Mouse (Mus musculus) spleen, adult 2 months (tissue): ENCODE results near the gene Iqgap2. TPM values are rescaled to one million over a fixed set of nuclear protein-coding genes. Genes with fewer than 3 reads are reported as not detected.

Experiments used
- DNase-seq, 2 experiments: peaks; one replicate each; pipeline versions ENCODE4 v3.0.0 to v3.0.0-alpha.2; 2012 to 2021; ENCODE audit warnings: low spot score in 2 of 2, low read depth in 1 of 2
- H3K27ac ChIP-seq: fragments of 200-500 bp; 2 replicates; pipeline ENCODE4 v1.5.1; 2012; ENCODE audit warnings: low read length, inconsistent platforms; ENCODE audit not compliant: insufficient read depth
- H3K27me3 ChIP-seq: fragments of 200-500 bp; 2 replicates; pipeline ENCODE4 v1.6.1; 2012; ENCODE audit warnings: mild to moderate bottlenecking, moderate library complexity, low read length, inconsistent platforms; ENCODE audit not compliant: control insufficient read depth, insufficient read depth
- H3K36me3 ChIP-seq: fragments of 200-500 bp; 2 replicates; pipeline ENCODE4 v1.6.1; 2012; ENCODE audit warnings: mild to moderate bottlenecking, low read length, inconsistent platforms; ENCODE audit not compliant: control insufficient read depth, insufficient read depth
- H3K4me1 ChIP-seq: fragments of 200-500 bp; 2 replicates; pipeline ENCODE4 v1.6.1; 2011; ENCODE audit warnings: inconsistent platforms; ENCODE audit not compliant: control insufficient read depth, insufficient read depth, insufficient read length
- H3K4me3 ChIP-seq: fragments of 200-500 bp; 2 replicates; pipeline ENCODE4 v1.5.1; 2011; ENCODE audit warnings: mild to moderate bottlenecking, inconsistent platforms; ENCODE audit not compliant: insufficient read depth, insufficient read length; ENCODE audit errors: extremely low read depth
- CTCF ChIP-seq: fragments of 200-500 bp; IDR thresholded peaks from 2 replicates; pipeline ENCODE4 v1.5.1; 2011; ENCODE audit warnings: mild to moderate bottlenecking, inconsistent platforms; ENCODE audit not compliant: insufficient read depth, insufficient read length, insufficient replicate concordance; ENCODE audit errors: extremely low read depth
- POLR2A ChIP-seq: fragments of 200-500 bp; IDR thresholded peaks from 2 replicates; pipeline ENCODE4 v1.6.1; 2011; ENCODE audit warnings: low read depth, low read length, inconsistent platforms
- WGBS: fragments of 180-500 bp; shearing (Covaris S2); methylation state at CpG from one replicate; pipeline ENCODE4 v1.1.7; 2018; 5-methylcytosine and 5-hydroxymethylcytosine counted together
- polyA plus RNA-seq: library from polyadenylated mRNA; depleted of rRNA; stranded (reverse); fragments of >200 nt; gene quantifications from 2 replicates; pipeline ENCODE4 v1.2.3, GENCODE M21; 2012; rRNA removed

Gene Iqgap2
- polyA plus RNA-seq, 1 experiment = 2.1 TPM

- TF ChIP-seq CTCF (no peak), POLR2A (no peak)
- no peak overlapping the region for H3K27ac ChIP-seq
- H3K4me3 ChIP-seq = no peak overlapping the region
- no peaks in the 10 kb centered on the region for H3K36me3 ChIP-seq
- 87% methylated on average over 5 of the region's 5 CpGs for WGBS
- no peaks in the 10 kb centered on the region for H3K27me3 ChIP-seq
- no peak for DNase-seq
- no peaks in the 10 kb centered on the region for H3K4me1 ChIP-seq
Measured at GRCm38 (mm10) chr13:95578016-95578697, 313.6 kb downstream of the Iqgap2 start.

Other genes with a start within 250 kb of the Iqgap2 start
- gene F2rl2, start 195.1 kb downstream of the Iqgap2 start, polyA plus RNA-seq = 10.7 and 11.8 TPM in 2 replicates
- 0.05 and 0.18 TPM in 2 replicates for gene Gm20075, start 189.5 kb upstream of the Iqgap2 start, polyA plus RNA-seq
- gene Gm17190, start 190.1 kb upstream of the Iqgap2 start, polyA plus RNA-seq = not detected in 2 replicates
- 0.07 and 0.18 TPM in 2 replicates for gene Sv2c, start 240.7 kb upstream of the Iqgap2 start, polyA plus RNA-seq